Mouse (Mus musculus) left cerebral cortex, postnatal 25 days (tissue): ENCODE results near the gene Amfr. TPM values are rescaled to one million over a fixed set of nuclear protein-coding genes. Genes with fewer than 3 reads are reported as not detected.

ENCODE experiments used
- DNase-seq, 2 experiments: peaks; one replicate each; pipeline ENCODE4 v3.0.0; 2022; ENCODE audit warnings: low spot score in 2 of 2, mixed read lengths in 1 of 2
- intact Hi-C: fragments of 180-260 bp; cut with DNase I; formaldehyde crosslinking; loops from one replicate; pipeline ENCODE4 v1.15.1; 2025
- microRNA-seq, 2 experiments: library from miRNA; unstranded; fragments of <30 nt; microRNA quantifications; one replicate each; pipeline ENCODE4 v1.2.0; 2022
- total RNA-seq, 2 experiments: library from RNA; stranded (reverse); gene quantifications; 2 replicates each; pipeline ENCODE4 v1.2.3; 2021

The Amfr gene
- total RNA-seq, 2 experiments from 2014 or later = 114 to 115 TPM

GRCm38 (mm10) chr8:93945781-93946180 is 66.9 kb downstream of the Amfr start:
- no peak for DNase-seq
- intact Hi-C loops = no loop called here

GRCm38 (mm10) chr8:93941636-93942054 is 71.0 kb downstream of the Amfr start:
- peak in 1 of 2 experiments; percentile 59 for DNase-seq

GRCm38 (mm10) chr8:93940542-93941423 is 71.9 kb downstream of the Amfr start:
- intact Hi-C loops = loop anchor here (5.0 kb wide), 1 partner anchor 368 kb away; no protein-coding TSS in a partner anchor
- DNase-seq = peak in 1 of 2 experiments; percentile 78

More at GRCm38 (mm10) chr8:93941636-93942054, 71.0 kb downstream of the Amfr start:
- intact Hi-C loops = loop anchor here (5.0 kb wide), 1 partner anchor 369 kb away; no protein-coding TSS in a partner anchor

- DNase-seq = no peak
- intact Hi-C loops = no loop called here
Observed at GRCm38 (mm10) chr8:93938193-93938592, 74.4 kb downstream of the Amfr start.

- intact Hi-C loops = loop anchor here (2.0 kb wide), 3 partner anchors 120 to 340 kb away; no protein-coding TSS in a partner anchor
- no peak for DNase-seq
Observed at GRCm38 (mm10) chr8:93933288-93933687, 79.4 kb downstream of the Amfr start.

GRCm38 (mm10) chr8:93932873-93933272 is 79.8 kb downstream of the Amfr start:
- intact Hi-C loops = loop anchor here (2.0 kb wide), 3 partner anchors 120 to 340 kb away; no protein-coding TSS in a partner anchor
- DNase-seq = peak; percentile 78 to 83

GRCm38 (mm10) chr8:93931336-93931735 is 81.3 kb downstream of the Amfr start:
- peak in 1 of 2 experiments; percentile 61 for DNase-seq
- intact Hi-C loops = no loop called here

GRCm38 (mm10) chr8:93929233-93929632 is 83.4 kb downstream of the Amfr start:
- intact Hi-C loops = no loop called here
- no peak for DNase-seq

- intact Hi-C loops = no loop called here
- DNase-seq = no peak
Observed at GRCm38 (mm10) chr8:93925513-93925912, 87.1 kb downstream of the Amfr start.

GRCm38 (mm10) chr8:93923897-93924334 is 88.7 kb downstream of the Amfr start:
- intact Hi-C loops = loop anchor here (5.0 kb wide), 1 partner anchor 352 kb away; no protein-coding TSS in a partner anchor
- peak; percentile 65 to 94 for DNase-seq

Small RNAs within 50 kb of the gene (microRNA-seq; reads per million reads assigned to microRNA genes)
- gene Gm24159 = 0 reads per million in 2 experiments

Other genes with a start within 250 kb of the Amfr start
- 100 to 1,000 TPM; 738 to 746 TPM for gene Gnao1, start 202.9 kb downstream of the Amfr start, total RNA-seq
- 10 to 100 TPM; 47.4 to 52.3 TPM for gene Nudt21, start 24.2 kb upstream of the Amfr start, total RNA-seq
- gene Ogfod1, start 24.4 kb upstream of the Amfr start, total RNA-seq = 10 to 100 TPM; 86.6 to 96.8 TPM
- 10 to 100 TPM; 24.4 to 31.5 TPM for gene Bbs2, start 86.1 kb upstream of the Amfr start, total RNA-seq
- gene Mt4, start 124.4 kb upstream of the Amfr start, total RNA-seq = not detected
- 100 to 1,000 TPM; 827 to 906 TPM for gene Mt3, start 139.8 kb upstream of the Amfr start, total RNA-seq
- 100 to 1,000 TPM; 386 to 457 TPM for gene Mt2, start 159.8 kb upstream of the Amfr start, total RNA-seq
- gene Mt1, start 166.2 kb upstream of the Amfr start, total RNA-seq = 100 to 1,000 TPM; 501 to 574 TPM
- gene Nup93, start 201.7 kb upstream of the Amfr start, total RNA-seq = 10 to 100 TPM; 40.7 to 62.8 TPM